Mouse (Mus musculus) limb, embryonic 12.5 days (tissue): ENCODE measurements around the gene Glul. TPM values are rescaled to one million over a fixed set of nuclear protein-coding genes. Genes with fewer than 3 reads are reported as not detected.

ENCODE experiments used
- ATAC-seq: fragments of 200-750 bp; cut with Nextera tagmentation; 2 replicates; pipeline ENCODE4 v1.8.0; 2017; ENCODE audit warnings: low read depth, moderate TSS enrichment; ENCODE audit not compliant: insufficient number of reproducible peaks, insufficient read depth, low FRiP score, low TSS enrichment
- H3K27ac ChIP-seq: fragments of 300-500 bp; sonication (generic); 2 replicates; pipeline ENCODE4 v1.5.1; 2016; ENCODE audit warnings: mild to moderate bottlenecking, moderate library complexity
- H3K27me3 ChIP-seq: fragments of 300-500 bp; sonication (generic); 2 replicates; pipeline ENCODE4 v1.6.1; 2016; ENCODE audit warnings: mild to moderate bottlenecking, moderate library complexity
- H3K36me3 ChIP-seq: fragments of 300-500 bp; sonication (generic); 2 replicates; pipeline ENCODE4 v1.6.1; 2016; ENCODE audit warnings: mild to moderate bottlenecking, moderate library complexity
- H3K4me1 ChIP-seq: fragments of 300-500 bp; sonication (generic); replicated peaks from 2 replicates; pipeline ENCODE4 v1.6.1; 2016
- H3K4me2 ChIP-seq: fragments of 300-500 bp; sonication (generic); 2 replicates; pipeline ENCODE4 v1.6.1; 2016; ENCODE audit warnings: mild to moderate bottlenecking, moderate library complexity
- H3K4me3 ChIP-seq: fragments of 300-500 bp; sonication (generic); replicated peaks from 2 replicates; pipeline ENCODE4 v1.5.1; 2016; ENCODE audit warnings: mild to moderate bottlenecking
- H3K9ac ChIP-seq: fragments of 300-500 bp; sonication (generic); replicated peaks from 2 replicates; pipeline ENCODE4 v1.6.1; 2016; ENCODE audit warnings: mild to moderate bottlenecking, moderate library complexity
- H3K9me3 ChIP-seq: fragments of 300-500 bp; sonication (generic); 2 replicates; pipeline ENCODE4 v1.6.1; 2016; ENCODE audit warnings: mild to moderate bottlenecking, moderate library complexity
- WGBS: fragments of 180-500 bp; shearing (Covaris S2); methylation state at CpG from one replicate; pipeline ENCODE4 v1.1.7; 2016; 5-methylcytosine and 5-hydroxymethylcytosine counted together
- polyA plus RNA-seq: library from polyadenylated mRNA; unstranded; fragments of >200 nt; fragmentation: Nextera tagmentation; extraction: Ambion mirVana; gene quantifications from 2 replicates; pipeline ENCODE4 v1.2.1, GENCODE M21; 2016

The Glul gene
- polyA plus RNA-seq, 1 experiment from 2014 or later: 105 TPM

DNA sequence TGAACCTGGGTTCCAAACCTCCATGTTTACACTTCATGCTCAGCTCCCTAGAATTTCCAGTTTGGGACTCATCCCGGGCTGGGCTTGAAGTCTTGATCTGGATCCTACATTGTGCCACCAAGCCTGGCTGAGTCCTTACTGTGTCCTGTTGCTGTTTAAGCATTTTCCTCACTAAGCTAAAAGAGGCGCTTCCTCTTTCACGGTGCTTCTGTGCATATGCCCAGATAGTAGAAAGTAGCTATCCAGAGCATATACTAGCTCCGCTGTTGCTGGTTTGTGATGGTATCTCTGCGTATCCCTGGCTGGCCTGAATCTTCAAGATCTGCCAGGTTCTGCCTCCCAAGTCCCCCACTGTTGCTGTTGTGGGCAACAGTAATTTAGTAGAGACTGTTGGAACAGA is 10.7 kb downstream of the Glul start:
- Histone ChIP-seq H3K36me3 (peaks cover 61% of the 10 kb centered on the region), H3K9ac (no peak overlapping the region), H3K4me1 (no peaks in the 10 kb centered on the region), H3K9me3 (no peaks in the 10 kb centered on the region), H3K4me3 (no peak overlapping the region), H3K4me2 (no peak overlapping the region), H3K27ac (no peak overlapping the region), H3K27me3 (no peaks in the 10 kb centered on the region)
- ATAC-seq: no peak
- 90% methylated on average over 5 of the region's 5 CpGs for WGBS

DNA sequence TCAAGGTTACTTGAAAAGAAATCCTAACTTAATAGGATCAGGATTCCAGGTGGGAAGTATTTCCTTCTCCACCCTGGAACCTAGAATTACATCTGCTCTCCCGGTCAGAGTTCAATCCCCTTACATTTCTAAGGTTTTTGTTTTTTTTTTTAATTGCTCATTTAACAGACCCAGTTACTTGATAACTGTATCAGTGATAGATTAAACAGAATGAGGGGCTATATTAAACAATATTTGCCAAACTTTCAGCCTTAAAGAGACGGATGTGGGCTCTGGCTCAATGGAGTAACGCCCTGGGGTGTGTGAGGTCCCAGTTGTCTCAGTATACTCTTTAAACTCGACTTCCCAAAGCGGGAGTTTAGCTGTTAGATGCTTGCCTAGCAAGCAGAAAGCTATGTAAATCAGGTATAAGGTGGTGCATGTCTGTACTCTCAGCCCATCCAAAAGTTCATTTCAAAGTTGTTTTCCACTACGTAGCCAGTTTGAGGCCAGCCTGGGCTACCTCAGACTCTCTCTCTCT is 11.6 kb downstream of the Glul start:
- H3K9me3 ChIP-seq: no peaks in the 10 kb centered on the region
- H3K4me2 ChIP-seq: no peak overlapping the region
- peaks cover 52% of the 10 kb centered on the region for H3K36me3 ChIP-seq
- no peak overlapping the region for H3K9ac ChIP-seq
- no peak for ATAC-seq
- H3K4me1 ChIP-seq: no peaks in the 10 kb centered on the region
- no peak overlapping the region for H3K27ac ChIP-seq
- 85% methylated on average over 6 of the region's 6 CpGs for WGBS
- H3K27me3 ChIP-seq: no peaks in the 10 kb centered on the region
- H3K4me3 ChIP-seq: no peak overlapping the region

DNA sequence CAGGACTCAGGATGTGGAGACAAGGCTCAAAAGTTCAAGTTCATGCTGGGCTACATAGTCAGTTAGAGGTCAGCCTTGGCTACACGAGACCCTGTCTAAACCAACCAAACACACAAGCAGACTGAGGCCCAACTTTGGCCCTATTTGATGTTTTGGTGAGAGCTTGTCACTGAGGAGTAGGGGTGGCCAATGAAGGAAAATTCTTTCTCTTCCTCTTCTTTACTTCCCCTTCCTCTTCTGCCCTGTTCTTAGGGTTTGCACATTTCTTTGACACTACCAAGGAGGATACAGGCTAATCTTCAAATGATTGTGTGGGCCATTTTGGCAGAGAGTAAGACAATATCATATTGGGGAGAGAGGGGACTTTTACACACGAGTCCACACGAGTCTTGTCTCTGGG is 14.1 kb downstream of the Glul start:
- H3K27me3 ChIP-seq: no peaks in the 10 kb centered on the region
- H3K36me3 ChIP-seq: peaks cover 27% of the 10 kb centered on the region
- no peak overlapping the region for H3K4me3 ChIP-seq
- H3K27ac ChIP-seq: no peak overlapping the region
- no peak for ATAC-seq
- no peaks in the 10 kb centered on the region for H3K4me1 ChIP-seq
- H3K9ac ChIP-seq: no peak overlapping the region
- WGBS: 90% methylated on average over 3 of the region's 3 CpGs
- no peak overlapping the region for H3K4me2 ChIP-seq
- H3K9me3 ChIP-seq: no peaks in the 10 kb centered on the region

DNA sequence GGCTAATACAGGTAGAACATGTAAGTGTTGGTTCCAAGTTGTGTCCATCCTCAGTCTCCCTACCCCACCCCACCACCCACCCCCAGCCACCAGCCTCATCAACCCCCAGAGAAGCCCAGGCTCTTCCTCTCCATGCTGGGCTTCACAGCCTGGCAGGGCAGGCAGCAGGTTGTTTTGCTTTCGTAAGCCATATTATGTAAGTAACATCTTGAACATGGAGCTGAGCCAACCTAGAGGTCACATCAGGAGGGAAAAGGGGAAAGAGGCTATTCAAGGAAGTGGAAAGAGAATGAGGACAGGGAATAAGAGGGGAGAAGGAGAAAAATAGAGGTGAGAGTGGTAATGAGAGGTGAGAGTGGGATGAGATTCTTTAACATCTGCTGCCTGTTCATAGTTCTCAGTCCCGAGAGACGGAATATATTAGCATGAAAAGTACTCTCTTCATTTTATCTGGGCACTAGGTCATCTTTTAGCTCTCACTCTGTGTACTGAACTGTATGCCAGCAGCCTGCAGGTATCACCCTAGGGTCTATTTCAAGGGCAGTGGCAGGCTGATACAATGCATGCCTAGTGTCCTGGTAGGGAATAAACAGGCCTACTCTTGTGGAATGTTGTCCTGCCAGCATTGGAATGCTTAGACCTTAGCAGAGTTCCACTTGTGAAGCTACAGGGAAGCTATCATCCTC is 18.9 kb downstream of the Glul start:
- WGBS: 90% methylated on average over 3 of the region's 3 CpGs

DNA sequence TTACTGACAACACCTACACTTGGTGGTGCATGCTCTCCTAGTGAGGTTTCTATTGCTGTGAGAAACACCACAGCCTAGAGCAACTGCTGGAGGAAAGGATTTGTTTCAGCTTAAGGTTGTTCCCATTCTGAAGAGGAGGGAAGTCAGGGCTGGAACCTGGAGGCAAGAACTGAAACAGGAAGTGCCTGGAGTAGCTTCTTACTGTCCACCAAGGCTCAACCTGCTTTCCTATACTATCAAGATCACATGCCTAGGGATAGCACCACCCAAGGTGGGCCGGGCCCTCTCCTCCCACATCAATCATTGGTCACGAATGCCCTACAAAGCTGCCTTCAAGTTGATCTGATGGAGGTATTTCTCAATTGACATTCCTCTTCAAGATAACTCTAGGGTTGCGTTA is 21.9 kb downstream of the Glul start:
- Histone ChIP-seq H3K9me3 (no peaks in the 10 kb centered on the region), H3K4me1 (no peaks in the 10 kb centered on the region), H3K9ac (no peak overlapping the region), H3K4me3 (no peak overlapping the region), H3K27me3 (no peaks in the 10 kb centered on the region), H3K4me2 (no peak overlapping the region), H3K27ac (no peak overlapping the region), H3K36me3 (no peaks in the 10 kb centered on the region)
- ATAC-seq: no peak
- 89% methylated on average over 3 of the region's 3 CpGs for WGBS

More for the DNA sequence above, 18.9 kb downstream of the Glul start:
- ATAC-seq: no peak
- no peaks in the 10 kb centered on the region for H3K9me3 ChIP-seq
- H3K9ac ChIP-seq: no peak overlapping the region
- H3K4me1 ChIP-seq: no peaks in the 10 kb centered on the region
- H3K36me3 ChIP-seq: no peaks in the 10 kb centered on the region
- no peak overlapping the region for H3K4me2 ChIP-seq
- H3K4me3 ChIP-seq: no peak overlapping the region
- H3K27ac ChIP-seq: no peak overlapping the region
- H3K27me3 ChIP-seq: no peaks in the 10 kb centered on the region

DNA sequence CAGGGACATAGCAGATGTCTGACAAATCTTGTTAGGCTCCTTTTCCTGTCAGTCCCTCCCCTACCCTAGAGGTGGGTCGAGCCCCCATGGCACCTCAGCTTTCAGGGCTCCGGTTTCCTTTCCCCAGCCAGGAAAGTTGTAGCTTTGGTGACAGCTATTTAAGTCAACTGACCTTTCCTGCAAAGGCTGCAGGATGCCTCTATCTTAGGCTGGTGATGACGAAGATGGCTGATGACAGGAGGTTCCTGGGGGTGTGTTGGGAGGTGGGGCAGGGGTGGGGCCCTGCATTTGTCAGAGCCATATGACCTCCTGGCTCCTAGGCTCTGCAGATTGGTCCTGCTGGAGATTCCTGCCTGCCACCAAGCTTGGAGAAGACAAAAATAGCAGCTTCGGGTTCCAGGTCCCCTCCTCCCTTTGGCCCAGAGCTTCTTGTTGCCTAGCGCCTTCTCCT is 22.9 kb downstream of the Glul start:
- Histone ChIP-seq H3K4me1 (no peaks in the 10 kb centered on the region), H3K9ac (no peak overlapping the region), H3K36me3 (no peaks in the 10 kb centered on the region), H3K4me2 (no peak overlapping the region), H3K27me3 (no peaks in the 10 kb centered on the region), H3K4me3 (no peak overlapping the region), H3K27ac (no peak overlapping the region), H3K9me3 (no peaks in the 10 kb centered on the region)
- 35% methylated on average over 5 of the region's 5 CpGs for WGBS
- ATAC-seq: no peak

DNA sequence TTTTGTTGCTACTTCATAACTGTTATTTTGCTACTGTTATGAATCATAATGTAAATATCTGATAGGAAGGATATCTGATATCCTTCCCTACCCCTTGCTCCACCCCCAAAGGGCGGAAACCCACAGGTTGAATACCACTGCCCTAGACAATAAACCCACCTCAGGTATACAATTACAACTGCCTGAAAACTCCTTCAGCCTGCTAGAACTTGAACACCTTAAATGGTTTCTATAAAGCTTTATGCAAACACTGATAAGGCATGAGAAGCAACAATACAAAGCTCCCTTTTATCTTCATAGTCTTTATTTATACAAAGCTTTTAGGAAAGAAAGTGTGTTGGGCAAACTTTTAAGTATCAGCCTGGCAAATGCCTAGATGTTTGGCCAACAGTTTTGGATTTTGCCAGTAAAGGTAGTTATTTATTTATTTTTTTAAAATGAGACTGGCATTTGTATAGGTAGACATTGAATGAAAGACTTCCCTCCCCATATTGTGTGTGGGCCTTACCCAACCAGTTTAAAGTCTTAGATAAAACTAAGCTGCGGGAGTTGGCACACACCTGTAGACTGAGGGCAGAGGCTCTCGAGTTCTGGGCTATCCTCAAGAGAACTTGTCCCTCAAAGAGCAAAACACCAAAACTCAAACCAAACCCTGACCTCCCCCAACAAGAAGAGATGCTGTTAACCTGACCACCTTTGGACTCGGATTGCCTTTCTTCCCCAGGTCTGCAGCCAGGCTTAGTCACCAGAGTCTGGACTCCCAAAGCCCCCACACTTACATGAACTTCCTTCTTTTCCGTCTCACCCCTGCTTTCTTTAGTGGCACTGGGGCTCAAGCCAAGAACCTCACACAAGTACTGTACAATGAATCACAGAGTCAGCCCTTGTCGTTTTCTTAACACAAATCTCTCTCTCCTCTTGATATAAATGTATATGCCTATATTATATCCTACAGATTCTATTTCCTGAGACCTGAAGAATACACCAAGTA is 24.9 kb downstream of the Glul start:
- H3K27ac ChIP-seq: no peak overlapping the region
- ATAC-seq: no peak
- H3K4me1 ChIP-seq: no peaks in the 10 kb centered on the region
- no peak overlapping the region for H3K9ac ChIP-seq
- no peaks in the 10 kb centered on the region for H3K9me3 ChIP-seq
- H3K27me3 ChIP-seq: no peaks in the 10 kb centered on the region
- no peak overlapping the region for H3K4me3 ChIP-seq
- 81% methylated on average over 6 of the region's 6 CpGs for WGBS
- no peaks in the 10 kb centered on the region for H3K36me3 ChIP-seq
- H3K4me2 ChIP-seq: no peak overlapping the region

DNA sequence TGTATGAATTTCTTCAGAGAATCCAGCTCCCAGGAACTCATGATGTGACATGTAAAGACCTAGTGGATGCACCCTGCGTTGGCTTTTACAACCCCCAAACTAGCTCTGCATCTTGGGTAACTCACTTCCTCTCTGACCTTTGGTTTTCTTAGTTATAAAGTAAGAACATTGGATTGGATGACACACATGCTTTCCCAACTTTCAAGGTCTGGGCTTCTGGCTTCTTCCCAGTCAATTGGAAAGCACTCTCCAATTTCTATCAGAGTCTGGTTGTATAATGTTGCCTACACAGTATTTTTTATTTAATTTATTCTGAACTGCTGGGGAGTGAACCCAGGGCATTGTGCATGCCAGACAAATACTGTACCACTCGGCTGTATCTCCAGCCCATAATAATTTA is 30.7 kb downstream of the Glul start:
- no peak overlapping the region for H3K4me2 ChIP-seq
- no peak overlapping the region for H3K27ac ChIP-seq
- H3K36me3 ChIP-seq: no peaks in the 10 kb centered on the region
- H3K27me3 ChIP-seq: no peaks in the 10 kb centered on the region
- H3K4me3 ChIP-seq: no peak overlapping the region
- 81% methylated on average over 2 of the region's 2 CpGs for WGBS
- peaks cover 3% of the 10 kb centered on the region; the same call in 1 of the 2 replicates for H3K9me3 ChIP-seq
- H3K9ac ChIP-seq: no peak overlapping the region
- no peak for ATAC-seq
- no peaks in the 10 kb centered on the region for H3K4me1 ChIP-seq

DNA sequence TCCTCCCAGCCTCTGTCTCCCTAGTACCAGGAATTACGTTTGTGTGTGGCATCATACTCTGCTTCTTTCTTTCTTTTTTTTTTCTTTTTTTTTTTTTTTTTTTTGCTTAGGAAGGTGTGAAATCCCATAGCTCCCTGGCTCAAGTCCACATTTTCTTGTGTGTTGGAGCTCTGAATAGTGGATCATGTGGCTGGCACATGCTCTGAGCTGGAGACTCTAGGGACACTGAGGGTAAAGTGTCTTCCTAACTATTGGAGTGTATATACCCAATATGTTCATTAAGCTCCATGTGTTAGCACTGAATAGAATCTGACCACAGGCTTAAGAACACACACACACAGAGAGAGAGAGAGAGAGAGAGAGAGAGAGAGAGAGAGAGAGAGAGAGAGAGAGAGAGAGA is 34.0 kb downstream of the Glul start:
- no peak for ATAC-seq
- whole genome bisulfite sequencing: 85% methylated on average over 1 of the region's 1 CpGs
- Histone ChIP-seq H3K27me3 (no peaks in the 10 kb centered on the region), H3K4me1 (no peaks in the 10 kb centered on the region), H3K9me3 (peaks cover 3% of the 10 kb centered on the region; the same call in 1 of the 2 replicates), H3K36me3 (no peaks in the 10 kb centered on the region), H3K27ac (no peak overlapping the region), H3K4me3 (no peak overlapping the region), H3K4me2 (no peak overlapping the region), H3K9ac (no peak overlapping the region)

DNA sequence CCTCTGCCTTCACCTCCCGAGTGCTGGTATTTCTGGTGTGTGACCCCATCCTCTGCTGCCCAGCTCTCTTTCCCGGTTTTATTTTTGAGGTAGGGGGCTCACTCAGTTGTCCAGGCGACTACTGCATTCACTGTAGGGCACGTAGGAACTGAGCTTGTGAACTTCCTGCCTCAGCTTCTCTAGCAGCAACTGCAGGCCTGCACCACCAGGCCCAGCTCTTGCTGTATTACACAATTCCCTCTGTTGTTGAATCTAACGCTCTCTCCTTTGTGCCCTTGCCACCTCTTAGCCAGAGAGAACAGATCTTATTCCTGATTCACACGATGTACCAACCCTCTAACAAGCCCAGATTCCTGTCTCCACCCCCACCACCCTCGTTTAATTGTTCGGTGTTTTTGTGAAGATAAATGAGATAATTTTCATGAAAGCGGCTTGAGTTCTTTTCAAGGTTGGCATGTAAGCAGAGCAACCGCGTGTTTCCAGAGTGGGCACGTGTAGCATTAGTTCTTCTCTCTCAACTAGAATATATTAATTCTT is 36.2 kb downstream of the Glul start:
- no peaks in the 10 kb centered on the region for H3K27me3 ChIP-seq
- H3K9ac ChIP-seq: no peak overlapping the region; the same call in 1 of the 2 replicates
- no peak overlapping the region for H3K4me2 ChIP-seq
- H3K27ac ChIP-seq: no peak overlapping the region
- no peaks in the 10 kb centered on the region for H3K36me3 ChIP-seq
- no peaks in the 10 kb centered on the region for H3K4me1 ChIP-seq
- H3K9me3 ChIP-seq: peaks cover 3% of the 10 kb centered on the region; the same call in 1 of the 2 replicates
- ATAC-seq: no peak
- no peak overlapping the region for H3K4me3 ChIP-seq
- WGBS: 80% methylated on average over 12 of the region's 12 CpGs

DNA sequence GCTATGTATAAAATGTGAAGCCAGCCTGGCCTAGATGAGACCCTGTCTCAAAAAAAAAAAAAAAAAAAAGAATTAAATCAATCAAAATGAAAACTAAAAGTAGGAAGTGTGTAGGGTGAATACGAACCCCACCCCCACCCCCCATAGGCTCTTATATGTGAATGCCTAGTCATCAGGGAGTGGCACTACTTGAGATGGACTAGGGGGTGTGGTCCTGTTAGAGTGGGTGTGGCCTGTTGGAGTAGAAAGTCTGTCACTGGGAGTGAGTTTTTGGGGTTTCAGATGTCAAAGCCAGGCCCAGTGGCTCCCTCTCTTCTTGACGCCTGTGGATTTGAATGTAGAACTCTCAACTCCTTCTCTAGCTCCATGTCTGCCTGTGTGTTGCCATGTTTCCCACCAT is 37.3 kb downstream of the Glul start:
- WGBS: 84% methylated on average over 2 of the region's 2 CpGs
- no peak for ATAC-seq
- H3K4me3 ChIP-seq: no peak overlapping the region
- H3K4me1 ChIP-seq: no peaks in the 10 kb centered on the region
- H3K4me2 ChIP-seq: no peak overlapping the region
- no peaks in the 10 kb centered on the region for H3K36me3 ChIP-seq
- H3K27me3 ChIP-seq: no peaks in the 10 kb centered on the region
- no peak overlapping the region for H3K9ac ChIP-seq
- peaks cover 3% of the 10 kb centered on the region; the same call in 1 of the 2 replicates for H3K9me3 ChIP-seq
- no peak overlapping the region for H3K27ac ChIP-seq
